Mouse (Mus musculus) frontal cortex, postnatal 14 days (tissue): ENCODE measurements at regions not wholly inside any gene's neighbourhood (a gene's known extent, or its start where the extent isn't known, plus 50 kb on each side); places are given as distances from the start of the nearest gene placed in this dataset.

Experiments
- DNase-seq, 2 experiments: peaks; one replicate each; pipeline ENCODE4 v3.0.0; 2022; ENCODE audit warnings: low spot score in 2 of 2

GRCm38 (mm10) chr19:51482168-51482907, 781.8 kb upstream of the Ins1 start:
- DNase-seq, result peak; percentile 3 to 5
